In the genomic region with DNA sequence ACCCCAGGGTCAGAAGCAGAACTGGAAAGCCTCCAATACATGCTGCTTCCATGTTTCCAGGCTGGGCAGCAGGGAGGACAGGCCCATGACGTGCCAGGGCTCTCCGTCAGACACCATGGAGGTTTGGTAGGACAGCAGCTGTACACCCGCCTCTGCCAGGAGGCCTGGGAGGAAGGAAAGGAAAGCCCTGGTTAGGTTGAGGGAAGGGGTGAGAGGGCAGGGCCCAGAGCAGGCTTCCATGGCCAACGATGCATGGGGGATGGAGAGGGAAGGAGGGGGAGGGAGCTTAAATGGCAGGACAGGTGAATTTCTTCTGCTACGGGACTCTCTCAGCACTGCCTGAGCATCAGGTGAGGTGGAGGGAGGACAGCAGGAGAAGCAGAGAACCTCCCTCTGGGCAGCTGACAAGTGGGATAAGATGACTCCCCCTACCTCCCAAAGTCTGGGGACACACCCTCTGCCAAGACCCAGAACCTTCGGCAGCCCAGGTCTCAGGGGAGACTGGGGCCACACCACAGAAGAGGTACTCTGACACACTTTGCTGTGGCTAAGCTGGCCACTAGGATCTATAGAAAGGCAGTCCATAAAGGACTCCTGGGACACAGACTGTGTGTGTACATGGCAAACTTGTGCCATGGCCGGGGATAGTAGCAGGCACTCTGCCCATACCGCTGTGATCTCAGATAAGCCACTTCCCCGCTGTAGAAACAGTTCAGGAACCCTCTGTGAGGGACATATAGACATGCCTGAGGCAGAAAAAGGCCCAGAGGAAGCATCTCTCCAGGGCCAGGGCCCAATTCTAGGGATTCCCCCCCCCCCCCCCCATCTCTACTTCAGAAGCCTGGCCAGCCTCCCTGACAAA, we compare ENCODE assay signal across 11 mouse cellular contexts. TPM values are rescaled to one million over a fixed set of nuclear protein-coding genes. Genes with fewer than 3 reads are reported as not detected.
DNase-seq lines count a peak whose midpoint lies in the region; ATAC-seq lines count a peak whose summit lies in the region.
"Had no signal": no experiment of that assay in that cellular context is flagged by ENCODE, and none has a peak within 500 bp of the region (broad histone marks: within the 10 kb centered on the region; RNA-seq: fewer than 3 reads in every experiment).

No protein-coding gene starts in this region.

- H3K4me2 ChIP-seq in forebrain, embryonic 14.5 days (ENCODE audit: low read length): no peak overlapping the region
- H3K4me2 ChIP-seq in midbrain, embryonic 16.5 days (ENCODE audit: low read length): no peak overlapping the region
- no peak overlapping the region for H3K4me2 ChIP-seq in intestine, embryonic 16.5 days (ENCODE audit: low read depth, low read length)
- H3K4me2 ChIP-seq in stomach, embryonic 16.5 days (ENCODE audit: low read depth, low read length): no peak overlapping the region
- H3K4me2 ChIP-seq: heart, embryonic 13.5 days; limb, embryonic 12.5 days had no signal

- H3K36me3 ChIP-seq in forebrain, embryonic 14.5 days (ENCODE audit: control insufficient read depth, insufficient read depth, low read length): peaks cover 3% of the 10 kb centered on the region; the same call in 1 of the 2 replicates
- peaks cover 67% of the 10 kb centered on the region for H3K36me3 ChIP-seq in forebrain, embryonic 10.5 days (replicated peaks)
- H3K36me3 ChIP-seq in midbrain, embryonic 10.5 days: peaks cover 59% of the 10 kb centered on the region
- no peaks in the 10 kb centered on the region for H3K36me3 ChIP-seq in midbrain, embryonic 16.5 days (ENCODE audit: control insufficient read depth, insufficient read depth, low read length)
- peaks cover 3% of the 10 kb centered on the region; the same call in 1 of the 2 replicates for H3K36me3 ChIP-seq in intestine, embryonic 16.5 days (ENCODE audit: control insufficient read depth, insufficient read depth, low read length)
- H3K36me3 ChIP-seq in stomach, embryonic 16.5 days (ENCODE audit: control insufficient read depth, insufficient read depth, low read length): 0 out of 2 replicates have a peak, but pooled peaks cover 2% of the 10 kb centered on the region

- no peaks in the 10 kb centered on the region for H3K9me3 ChIP-seq in forebrain, embryonic 14.5 days (replicated peaks; ENCODE audit: control insufficient read depth, low read length)
- H3K9me3 ChIP-seq in forebrain, embryonic 10.5 days: no peaks in the 10 kb centered on the region
- no peaks in the 10 kb centered on the region for H3K9me3 ChIP-seq in midbrain, embryonic 10.5 days (replicated peaks)
- no peaks in the 10 kb centered on the region for H3K9me3 ChIP-seq in midbrain, embryonic 16.5 days (replicated peaks; ENCODE audit: control insufficient read depth, low read length, poor library complexity, severe bottlenecking)
- no peaks in the 10 kb centered on the region for H3K9me3 ChIP-seq in intestine, embryonic 16.5 days (ENCODE audit: control insufficient read depth, low read length)
- no peaks in the 10 kb centered on the region for H3K9me3 ChIP-seq in stomach, embryonic 16.5 days (replicated peaks; ENCODE audit: control insufficient read depth, low read length)
- H3K9me3 ChIP-seq: heart, embryonic 13.5 days; limb, embryonic 12.5 days had no signal

- WGBS in forebrain, embryonic 14.5 days: 79% methylated on average over 9 of the region's 9 CpGs
- WGBS in forebrain, embryonic 10.5 days: 83% methylated on average over 9 of the region's 9 CpGs
- 76% methylated on average over 9 of the region's 9 CpGs for WGBS in midbrain, embryonic 10.5 days
- 71% methylated on average over 9 of the region's 9 CpGs for WGBS in midbrain, embryonic 16.5 days
- 78% methylated on average over 9 of the region's 9 CpGs for WGBS in intestine, embryonic 16.5 days
- 82% methylated on average over 9 of the region's 9 CpGs for WGBS in stomach, embryonic 16.5 days

- DNase-seq in forebrain, embryonic 14.5 days (ENCODE audit: low spot score): no peak
- DNase-seq in forebrain, embryonic 10.5 days (ENCODE audit: extremely low spot score, low spot score): no peak
- DNase-seq in midbrain, embryonic 10.5 days (ENCODE audit: low spot score): no peak
- DNase-seq in embryo, embryonic 10.5 days (ENCODE audit: low spot score): no peak
- no peak for DNase-seq in urinary bladder, postnatal 25 days (ENCODE audit: low spot score)

- ATAC-seq in forebrain, embryonic 14.5 days: peak; percentile 27; the same call in 1 of the 2 replicates
- no peak for ATAC-seq in midbrain, embryonic 16.5 days
- ATAC-seq in intestine, embryonic 16.5 days: peak; percentile 29; the same call in 1 of the 2 replicates
- 0 out of 2 replicates have a peak, but pooled peaks have one; percentile 34 for ATAC-seq in stomach, embryonic 16.5 days (ENCODE audit: insufficient read depth, low FRiP score)

- H3K9ac ChIP-seq in forebrain, embryonic 14.5 days (ENCODE audit: low read length): no peak overlapping the region
- H3K9ac ChIP-seq in midbrain, embryonic 16.5 days (ENCODE audit: low read depth, low read length): no peak overlapping the region
- H3K9ac ChIP-seq in intestine, embryonic 16.5 days (ENCODE audit: low read depth, low read length): no peak overlapping the region
- no peak overlapping the region for H3K9ac ChIP-seq in stomach, embryonic 16.5 days (ENCODE audit: low read length)
- H3K9ac ChIP-seq: heart, embryonic 13.5 days; limb, embryonic 12.5 days had no signal

- H3K27me3 ChIP-seq in forebrain, embryonic 14.5 days (replicated peaks; ENCODE audit: control insufficient read depth, insufficient read depth, low read length): no peaks in the 10 kb centered on the region
- H3K27me3 ChIP-seq in forebrain, embryonic 10.5 days (ENCODE audit: poor library complexity, severe bottlenecking): no peaks in the 10 kb centered on the region
- H3K27me3 ChIP-seq in midbrain, embryonic 10.5 days (ENCODE audit: low read depth, poor library complexity, severe bottlenecking): no peaks in the 10 kb centered on the region
- H3K27me3 ChIP-seq in midbrain, embryonic 16.5 days (ENCODE audit: control insufficient read depth, insufficient read depth, low read depth, low read length): no peaks in the 10 kb centered on the region
- no peaks in the 10 kb centered on the region for H3K27me3 ChIP-seq in intestine, embryonic 16.5 days (replicated peaks; ENCODE audit: control insufficient read depth, insufficient read depth, low read length)
- no peaks in the 10 kb centered on the region for H3K27me3 ChIP-seq in stomach, embryonic 16.5 days (ENCODE audit: control insufficient read depth, insufficient read depth, low read length)
- H3K27me3 ChIP-seq: heart, embryonic 13.5 days; limb, embryonic 12.5 days had no signal

- H3K4me1 ChIP-seq in forebrain, embryonic 14.5 days (ENCODE audit: control insufficient read depth, insufficient read depth, low read length): peaks cover 12% of the 10 kb centered on the region
- H3K4me1 ChIP-seq in forebrain, embryonic 10.5 days: peaks cover 15% of the 10 kb centered on the region
- H3K4me1 ChIP-seq in midbrain, embryonic 10.5 days: peaks cover 18% of the 10 kb centered on the region
- 0 out of 2 replicates have a peak, but pooled peaks cover 4% of the 10 kb centered on the region for H3K4me1 ChIP-seq in midbrain, embryonic 16.5 days (ENCODE audit: control insufficient read depth, insufficient read depth, low read length)
- no peaks in the 10 kb centered on the region for H3K4me1 ChIP-seq in intestine, embryonic 16.5 days (ENCODE audit: control insufficient read depth, insufficient read depth, low read length)
- no peaks in the 10 kb centered on the region for H3K4me1 ChIP-seq in stomach, embryonic 16.5 days (ENCODE audit: control insufficient read depth, insufficient read depth, low read length)

- no peak overlapping the region for H3K4me3 ChIP-seq in forebrain, embryonic 14.5 days (ENCODE audit: low read depth, low read length)
- no peak overlapping the region for H3K4me3 ChIP-seq in forebrain, embryonic 10.5 days
- H3K4me3 ChIP-seq in midbrain, embryonic 10.5 days: no peak overlapping the region
- no peak overlapping the region for H3K4me3 ChIP-seq in midbrain, embryonic 16.5 days (ENCODE audit: low read depth, low read length)
- H3K4me3 ChIP-seq in intestine, embryonic 16.5 days (ENCODE audit: low read length): no peak overlapping the region
- H3K4me3 ChIP-seq in stomach, embryonic 16.5 days (replicated peaks; ENCODE audit: low read length): no peak overlapping the region
- H3K4me3 ChIP-seq: heart, embryonic 13.5 days; limb, embryonic 12.5 days had no signal

- H3K27ac ChIP-seq in forebrain, embryonic 14.5 days (ENCODE audit: low read depth, low read length): no peak overlapping the region
- no peak overlapping the region for H3K27ac ChIP-seq in forebrain, embryonic 10.5 days
- peak overlapping the region; percentile 57; the same call in 1 of the 2 replicates for H3K27ac ChIP-seq in midbrain, embryonic 10.5 days (replicated peaks)
- H3K27ac ChIP-seq in midbrain, embryonic 16.5 days (ENCODE audit: low read length): no peak overlapping the region
- H3K27ac ChIP-seq in intestine, embryonic 16.5 days (ENCODE audit: low read length): no peak overlapping the region
- H3K27ac ChIP-seq in stomach, embryonic 16.5 days (ENCODE audit: low read length): no peak overlapping the region
- H3K27ac ChIP-seq: heart, embryonic 13.5 days; limb, embryonic 12.5 days had no signal

RNA-seq across cellular contexts. Expression of a gene that starts 26.3 kb away (rescaled TPM):
- polyA plus RNA-seq in forebrain, embryonic 14.5 days (2014; fragmentation: Nextera tagmentation; extraction: Ambion mirVana): 215 and 245 TPM in 2 replicates
- polyA plus RNA-seq in forebrain, embryonic 10.5 days (2016; fragmentation: Nextera tagmentation; extraction: Ambion mirVana): 402 and 436 TPM in 2 replicates
- 386 and 388 TPM in 2 replicates for polyA plus RNA-seq in midbrain, embryonic 10.5 days (2016; fragmentation: Nextera tagmentation; extraction: Ambion mirVana)
- 105 and 137 TPM in 2 replicates for polyA plus RNA-seq in midbrain, embryonic 16.5 days (2015; fragmentation: Nextera tagmentation; extraction: Ambion mirVana)
- polyA plus RNA-seq in intestine, embryonic 16.5 days (2015; fragmentation: Nextera tagmentation; extraction: Ambion mirVana): 321 and 332 TPM in 2 replicates
- 222 and 234 TPM in 2 replicates for polyA plus RNA-seq in stomach, embryonic 16.5 days (2015; fragmentation: Nextera tagmentation; extraction: Ambion mirVana)

RNA-seq across cellular contexts. Expression of a gene that starts 33.3 kb away (rescaled TPM):
- 10.2 and 14.7 TPM in 2 replicates for polyA plus RNA-seq in forebrain, embryonic 14.5 days (2014; fragmentation: Nextera tagmentation; extraction: Ambion mirVana)
- polyA plus RNA-seq in forebrain, embryonic 10.5 days (2016; fragmentation: Nextera tagmentation; extraction: Ambion mirVana): 0.50 and 0.57 TPM in 2 replicates
- 1.7 and 3.8 TPM in 2 replicates for polyA plus RNA-seq in midbrain, embryonic 10.5 days (2016; fragmentation: Nextera tagmentation; extraction: Ambion mirVana)
- 16.8 and 18.4 TPM in 2 replicates for polyA plus RNA-seq in midbrain, embryonic 16.5 days (2015; fragmentation: Nextera tagmentation; extraction: Ambion mirVana)
- polyA plus RNA-seq in intestine, embryonic 16.5 days (2015; fragmentation: Nextera tagmentation; extraction: Ambion mirVana): 352 and 475 TPM in 2 replicates
- polyA plus RNA-seq in stomach, embryonic 16.5 days (2015; fragmentation: Nextera tagmentation; extraction: Ambion mirVana): 91.5 and 93.3 TPM in 2 replicates
- polyA plus RNA-seq: inflammation-experienced regulatory T-cells, adult 6 months had no signal
